Mouse (Mus musculus): ENCODE measurements at regions not wholly inside any gene's neighbourhood (a gene's known extent, or its start where the extent isn't known, plus 50 kb on each side); places are given as distances from the start of the nearest gene placed in this dataset.

- no peaks in the 10 kb centered on the region for H3K36me3 ChIP-seq (ENCODE audit: control insufficient read depth, insufficient read depth, low read length)
- no peak overlapping the region for H3K4me3 ChIP-seq (replicated peaks; ENCODE audit: low read length)
- H3K4me1 ChIP-seq (ENCODE audit: control insufficient read depth, insufficient read depth, low read length), result no peaks in the 10 kb centered on the region
- no peaks in the 10 kb centered on the region for H3K27me3 ChIP-seq (ENCODE audit: control insufficient read depth, insufficient read depth, low read length)
- H3K9me3 ChIP-seq (replicated peaks; ENCODE audit: control insufficient read depth, low read length), result no peaks in the 10 kb centered on the region
- WGBS, result 82% methylated on average over 6 of the region's 6 CpGs
- H3K4me2 ChIP-seq (ENCODE audit: low read depth, low read length), result no peak overlapping the region
- ATAC-seq (ENCODE audit: insufficient read depth, low FRiP score), result no peak
- H3K9ac ChIP-seq (ENCODE audit: low read length), result no peak overlapping the region
- H3K27ac ChIP-seq (ENCODE audit: low read length), result no peak overlapping the region
These were observed 235.5 kb downstream of the Snx19 start for GRCm38 (mm10) chr9:30662456-30662855.

DNA sequence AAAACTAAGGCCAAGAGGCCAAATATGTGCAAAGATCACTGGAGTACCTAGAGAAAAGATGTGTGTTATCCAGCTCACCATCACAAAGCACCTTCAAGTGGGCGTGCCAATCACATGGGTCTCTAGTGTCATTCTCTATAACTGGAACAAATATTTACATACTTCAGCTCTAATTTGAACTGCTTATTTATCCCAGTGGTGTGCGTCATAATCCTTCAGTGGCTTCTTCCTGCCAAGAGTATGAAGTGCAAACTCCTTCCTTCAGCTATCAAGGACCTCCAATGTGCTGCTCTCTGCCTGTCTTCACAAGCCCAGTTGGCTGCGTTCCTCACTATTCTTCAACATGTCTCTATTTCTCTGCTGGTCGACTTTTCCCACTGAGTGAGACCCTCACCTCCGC lies 227.1 kb downstream of the Snx19 start:
- Histone ChIP-seq H3K9ac (ENCODE audit: low read length) (no peak overlapping the region), H3K36me3 (ENCODE audit: control insufficient read depth, insufficient read depth, low read length) (no peaks in the 10 kb centered on the region), H3K9me3 (replicated peaks; ENCODE audit: control insufficient read depth, low read length) (no peaks in the 10 kb centered on the region), H3K27me3 (ENCODE audit: control insufficient read depth, insufficient read depth, low read length) (no peaks in the 10 kb centered on the region), H3K27ac (ENCODE audit: low read length) (no peak overlapping the region), H3K4me2 (ENCODE audit: low read depth, low read length) (no peak overlapping the region), H3K4me3 (replicated peaks; ENCODE audit: low read length) (no peak overlapping the region), H3K4me1 (ENCODE audit: control insufficient read depth, insufficient read depth, low read length) (no peaks in the 10 kb centered on the region)
- ATAC-seq (ENCODE audit: insufficient read depth, low FRiP score), result no peak
- 74% methylated on average over 5 of the region's 5 CpGs for whole genome bisulfite sequencing

DNA sequence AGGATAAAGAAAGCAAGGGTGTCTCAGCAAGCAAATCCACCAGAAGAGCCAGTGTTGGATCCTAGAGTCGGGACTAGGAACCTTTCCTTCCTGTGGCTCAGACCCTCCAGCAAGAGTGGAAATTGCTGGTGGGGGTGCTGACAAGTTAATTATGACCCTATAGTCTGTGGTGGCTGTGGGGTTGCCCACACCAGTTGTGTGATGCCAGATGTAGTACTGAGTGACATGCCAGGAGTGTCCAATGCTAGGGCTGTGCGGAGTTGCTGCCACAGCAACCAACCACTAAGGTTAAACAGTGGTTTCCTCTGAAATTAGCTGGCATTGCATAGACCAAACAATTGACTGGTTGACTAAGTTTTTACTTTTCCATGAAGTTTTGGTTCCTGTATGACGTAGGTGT lies 226.3 kb downstream of the Snx19 start:
- Histone ChIP-seq H3K27me3 (ENCODE audit: control insufficient read depth, insufficient read depth, low read length) (no peaks in the 10 kb centered on the region), H3K9me3 (replicated peaks; ENCODE audit: control insufficient read depth, low read length) (no peaks in the 10 kb centered on the region), H3K36me3 (ENCODE audit: control insufficient read depth, insufficient read depth, low read length) (no peaks in the 10 kb centered on the region), H3K4me1 (ENCODE audit: control insufficient read depth, insufficient read depth, low read length) (no peaks in the 10 kb centered on the region), H3K9ac (ENCODE audit: low read length) (no peak overlapping the region), H3K4me2 (ENCODE audit: low read depth, low read length) (no peak overlapping the region), H3K27ac (ENCODE audit: low read length) (no peak overlapping the region), H3K4me3 (replicated peaks; ENCODE audit: low read length) (no peak overlapping the region)
- 87% methylated on average over 3 of the region's 3 CpGs for WGBS
- no peak for ATAC-seq (ENCODE audit: insufficient read depth, low FRiP score)

DNA sequence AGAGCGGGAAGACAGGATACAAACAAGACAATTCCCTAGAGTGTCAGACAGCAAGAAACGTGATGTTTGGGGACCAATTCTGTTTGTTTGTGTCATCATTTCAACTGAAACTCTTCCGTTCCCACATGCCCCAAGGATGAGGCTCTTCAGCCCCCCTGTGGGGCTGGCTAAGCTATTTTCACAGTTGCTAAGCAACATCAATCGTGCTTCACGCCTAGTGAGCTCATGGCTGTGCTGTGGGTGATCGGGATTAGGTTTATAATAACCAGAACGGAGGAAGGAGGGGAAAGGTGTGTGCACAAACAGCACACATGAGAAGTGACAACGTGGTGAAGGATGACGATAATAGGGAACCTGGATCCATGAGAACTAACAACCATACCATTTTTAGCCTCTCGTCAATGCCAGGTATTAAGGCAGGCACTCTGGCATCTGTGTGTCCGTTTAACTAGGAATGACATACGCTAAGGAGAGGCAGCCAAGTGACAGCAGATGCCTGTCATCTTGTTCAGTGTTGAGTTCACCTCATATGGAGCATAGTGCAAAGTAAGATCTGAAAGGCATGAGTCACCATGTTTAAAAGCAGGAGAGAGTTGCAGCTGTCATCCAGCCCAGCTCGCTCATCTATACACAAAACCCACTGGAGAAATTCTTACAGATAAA lies 222.6 kb downstream of the Snx19 start:
- Histone ChIP-seq H3K4me1 (ENCODE audit: control insufficient read depth, insufficient read depth, low read length) (no peaks in the 10 kb centered on the region), H3K9me3 (replicated peaks; ENCODE audit: control insufficient read depth, low read length) (no peaks in the 10 kb centered on the region), H3K4me2 (ENCODE audit: low read depth, low read length) (no peak overlapping the region), H3K9ac (ENCODE audit: low read length) (no peak overlapping the region), H3K27ac (ENCODE audit: low read length) (no peak overlapping the region), H3K36me3 (ENCODE audit: control insufficient read depth, insufficient read depth, low read length) (no peaks in the 10 kb centered on the region), H3K27me3 (ENCODE audit: control insufficient read depth, insufficient read depth, low read length) (no peaks in the 10 kb centered on the region), H3K4me3 (replicated peaks; ENCODE audit: low read length) (no peak overlapping the region)
- ATAC-seq (ENCODE audit: insufficient read depth, low FRiP score), result no peak
- 84% methylated on average over 13 of the region's 13 CpGs for WGBS

DNA sequence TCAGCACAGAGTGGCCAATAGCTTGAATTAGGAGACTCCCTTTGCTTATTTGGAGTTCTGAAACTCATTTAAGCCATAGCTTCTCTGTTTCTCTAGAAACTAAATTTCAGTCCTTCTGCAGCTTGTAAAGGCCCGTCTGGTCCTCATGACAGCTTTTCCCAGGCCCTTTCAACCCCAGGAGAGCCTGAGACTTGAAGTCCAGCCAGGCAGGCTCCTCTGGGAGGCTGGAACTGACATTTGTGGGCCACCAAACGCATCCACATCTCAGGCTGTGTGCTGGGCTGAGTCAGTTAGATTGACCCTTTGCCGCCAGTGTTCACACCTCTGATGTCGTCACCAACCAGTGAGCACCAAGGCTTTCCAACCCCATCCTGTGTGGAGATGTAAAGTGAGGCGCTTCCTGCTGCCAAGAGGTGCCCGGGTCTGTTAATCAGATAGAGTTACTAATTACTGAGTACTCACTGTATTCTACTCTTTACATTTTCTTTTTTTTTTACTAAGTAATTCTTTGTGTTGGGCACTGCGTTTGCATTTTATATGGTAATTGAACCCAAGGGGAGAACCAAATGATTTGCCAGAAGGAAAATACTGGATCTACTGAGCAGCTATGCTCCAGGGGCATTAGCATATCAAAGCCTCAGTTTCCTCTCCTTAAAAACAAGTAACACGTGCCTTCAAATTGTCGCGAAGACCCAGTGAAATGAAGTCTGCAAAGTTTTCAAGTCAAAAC lies 207.0 kb downstream of the Snx19 start:
- H3K9ac ChIP-seq (ENCODE audit: low read length), result no peak overlapping the region
- no peak overlapping the region for H3K4me2 ChIP-seq (ENCODE audit: low read depth, low read length)
- peaks cover 13% of the 10 kb centered on the region; the same call in 1 of the 2 replicates for H3K4me1 ChIP-seq (ENCODE audit: control insufficient read depth, insufficient read depth, low read length)
- no peak overlapping the region for H3K4me3 ChIP-seq (replicated peaks; ENCODE audit: low read length)
- H3K27ac ChIP-seq (ENCODE audit: low read length), result no peak overlapping the region
- 66% methylated on average over 10 of the region's 10 CpGs for WGBS
- H3K36me3 ChIP-seq (ENCODE audit: control insufficient read depth, insufficient read depth, low read length), result no peaks in the 10 kb centered on the region
- no peaks in the 10 kb centered on the region for H3K27me3 ChIP-seq (ENCODE audit: control insufficient read depth, insufficient read depth, low read length)
- H3K9me3 ChIP-seq (replicated peaks; ENCODE audit: control insufficient read depth, low read length), result no peaks in the 10 kb centered on the region
- no peak for ATAC-seq (ENCODE audit: insufficient read depth, low FRiP score)

- peaks cover 13% of the 10 kb centered on the region; the same call in 1 of the 2 replicates for H3K4me1 ChIP-seq (ENCODE audit: control insufficient read depth, insufficient read depth, low read length)
- peak overlapping the region; percentile 64; the same call in 1 of the 2 replicates for H3K27ac ChIP-seq (ENCODE audit: low read length)
- WGBS, result 23% methylated on average over 6 of the region's 6 CpGs
- no peak overlapping the region for H3K4me2 ChIP-seq (ENCODE audit: low read depth, low read length)
- H3K36me3 ChIP-seq (ENCODE audit: control insufficient read depth, insufficient read depth, low read length), result no peaks in the 10 kb centered on the region
- peak; percentile 71; the same call in 1 of the 2 replicates for ATAC-seq (ENCODE audit: insufficient read depth, low FRiP score)
- no peaks in the 10 kb centered on the region for H3K27me3 ChIP-seq (ENCODE audit: control insufficient read depth, insufficient read depth, low read length)
- H3K9ac ChIP-seq (ENCODE audit: low read length), result 0 out of 2 replicates have a peak overlapping the region, but pooled peaks have one; percentile 18
- H3K4me3 ChIP-seq (replicated peaks; ENCODE audit: low read length), result no peak overlapping the region
- no peaks in the 10 kb centered on the region for H3K9me3 ChIP-seq (replicated peaks; ENCODE audit: control insufficient read depth, low read length)
These were observed 205.5 kb downstream of the Snx19 start for GRCm38 (mm10) chr9:30632164-30633146.

DNA sequence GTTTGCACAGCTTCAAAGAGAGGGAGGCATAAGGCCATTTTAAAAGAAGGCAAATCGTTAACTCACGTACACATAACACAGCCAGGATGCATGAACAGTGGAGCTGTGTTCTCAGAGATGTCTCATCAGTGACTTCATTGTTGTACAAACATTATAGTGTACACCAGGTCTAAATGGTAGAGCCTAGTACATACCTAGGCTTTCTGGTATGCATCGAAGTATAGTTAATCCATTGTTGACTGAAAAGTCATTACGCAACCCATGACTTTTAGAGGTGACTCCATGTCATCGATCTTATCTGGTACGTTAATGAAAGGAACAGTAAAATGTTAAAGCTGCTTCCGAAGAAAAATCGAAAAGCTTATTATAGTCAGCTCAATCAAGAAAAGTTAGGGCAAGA lies 198.7 kb downstream of the Snx19 start:
- H3K36me3 ChIP-seq (ENCODE audit: control insufficient read depth, insufficient read depth, low read length), result no peaks in the 10 kb centered on the region
- no peaks in the 10 kb centered on the region for H3K4me1 ChIP-seq (ENCODE audit: control insufficient read depth, insufficient read depth, low read length)
- WGBS, result 73% methylated on average over 8 of the region's 8 CpGs
- H3K27ac ChIP-seq (ENCODE audit: low read length), result no peak overlapping the region
- H3K9me3 ChIP-seq (replicated peaks; ENCODE audit: control insufficient read depth, low read length), result no peaks in the 10 kb centered on the region
- no peaks in the 10 kb centered on the region for H3K27me3 ChIP-seq (ENCODE audit: control insufficient read depth, insufficient read depth, low read length)
- H3K4me2 ChIP-seq (ENCODE audit: low read depth, low read length), result no peak overlapping the region
- H3K9ac ChIP-seq (ENCODE audit: low read length), result no peak overlapping the region
- ATAC-seq (ENCODE audit: insufficient read depth, low FRiP score), result no peak
- no peak overlapping the region for H3K4me3 ChIP-seq (replicated peaks; ENCODE audit: low read length)

- ATAC-seq (ENCODE audit: insufficient read depth, low FRiP score), result no peak
- Histone ChIP-seq H3K27ac (ENCODE audit: low read length) (no peak overlapping the region), H3K36me3 (ENCODE audit: control insufficient read depth, insufficient read depth, low read length) (no peaks in the 10 kb centered on the region), H3K9ac (ENCODE audit: low read length) (no peak overlapping the region), H3K4me2 (ENCODE audit: low read depth, low read length) (no peak overlapping the region), H3K4me1 (ENCODE audit: control insufficient read depth, insufficient read depth, low read length) (no peaks in the 10 kb centered on the region), H3K4me3 (replicated peaks; ENCODE audit: low read length) (no peak overlapping the region), H3K9me3 (replicated peaks; ENCODE audit: control insufficient read depth, low read length) (no peaks in the 10 kb centered on the region), H3K27me3 (ENCODE audit: control insufficient read depth, insufficient read depth, low read length) (no peaks in the 10 kb centered on the region)
- 80% methylated on average over 3 of the region's 3 CpGs for WGBS
These were observed 198.2 kb downstream of the Snx19 start for GRCm38 (mm10) chr9:30625090-30625489.

GRCm38 (mm10) chr9:30624481-30624880 lies 197.6 kb downstream of the Snx19 start:
- Histone ChIP-seq H3K9ac (ENCODE audit: low read length) (no peak overlapping the region), H3K9me3 (replicated peaks; ENCODE audit: control insufficient read depth, low read length) (no peaks in the 10 kb centered on the region), H3K4me2 (ENCODE audit: low read depth, low read length) (no peak overlapping the region), H3K4me1 (ENCODE audit: control insufficient read depth, insufficient read depth, low read length) (no peaks in the 10 kb centered on the region), H3K36me3 (ENCODE audit: control insufficient read depth, insufficient read depth, low read length) (no peaks in the 10 kb centered on the region), H3K27ac (ENCODE audit: low read length) (no peak overlapping the region), H3K27me3 (ENCODE audit: control insufficient read depth, insufficient read depth, low read length) (no peaks in the 10 kb centered on the region), H3K4me3 (replicated peaks; ENCODE audit: low read length) (no peak overlapping the region)
- 82% methylated on average over 5 of the region's 5 CpGs for WGBS
- no peak for ATAC-seq (ENCODE audit: insufficient read depth, low FRiP score)
